Mouse (Mus musculus): ENCODE data around the gene Rrp15. TPM values are rescaled to one million over a fixed set of nuclear protein-coding genes. Genes with fewer than 3 reads are reported as not detected.

Gene Rrp15
- polyA plus RNA-seq, 1 experiment from 2014 or later: 40.3 TPM

GRCm38 (mm10) chr1:186692370-186692769 is 56.8 kb downstream of the Rrp15 start:
- Histone ChIP-seq H3K36me3 (ENCODE audit: control insufficient read depth, insufficient read depth) (no peaks in the 10 kb centered on the region), H3K9ac (ENCODE audit: low read length) (no peak overlapping the region), H3K27ac (ENCODE audit: low read length) (no peak overlapping the region), H3K4me3 (ENCODE audit: low read length) (no peak overlapping the region), H3K27me3 (ENCODE audit: control insufficient read depth, insufficient read depth, low read length) (no peaks in the 10 kb centered on the region), H3K9me3 (replicated peaks; ENCODE audit: control insufficient read depth, low read length) (no peaks in the 10 kb centered on the region), H3K4me1 (ENCODE audit: control insufficient read depth, insufficient read depth, low read length) (peaks cover 15% of the 10 kb centered on the region), H3K4me2 (ENCODE audit: low read depth, low read length) (no peak overlapping the region)
- ATAC-seq (replicated peaks; ENCODE audit: extremely low read depth, insufficient read depth, low FRiP score): no peak
- 72% methylated on average over 4 of the region's 4 CpGs for WGBS

- Histone ChIP-seq H3K27ac (ENCODE audit: low read length) (no peak overlapping the region), H3K4me2 (ENCODE audit: low read depth, low read length) (no peak overlapping the region), H3K27me3 (ENCODE audit: control insufficient read depth, insufficient read depth, low read length) (no peaks in the 10 kb centered on the region), H3K36me3 (ENCODE audit: control insufficient read depth, insufficient read depth) (no peaks in the 10 kb centered on the region), H3K9me3 (replicated peaks; ENCODE audit: control insufficient read depth, low read length) (no peaks in the 10 kb centered on the region), H3K9ac (ENCODE audit: low read length) (no peak overlapping the region), H3K4me1 (ENCODE audit: control insufficient read depth, insufficient read depth, low read length) (peaks cover 18% of the 10 kb centered on the region), H3K4me3 (ENCODE audit: low read length) (no peak overlapping the region)
- 82% methylated on average over 9 of the region's 9 CpGs for WGBS
- no peak for ATAC-seq (replicated peaks; ENCODE audit: extremely low read depth, insufficient read depth, low FRiP score)
These were observed 57.5 kb downstream of the Rrp15 start for GRCm38 (mm10) chr1:186691708-186692107.

- no peaks in the 10 kb centered on the region for H3K9me3 ChIP-seq (replicated peaks; ENCODE audit: control insufficient read depth, low read length)
- 76% methylated on average over 3 of the region's 3 CpGs for WGBS
- ATAC-seq (replicated peaks; ENCODE audit: extremely low read depth, insufficient read depth, low FRiP score): no peak
- no peak overlapping the region for H3K4me2 ChIP-seq (ENCODE audit: low read depth, low read length)
- H3K27me3 ChIP-seq (ENCODE audit: control insufficient read depth, insufficient read depth, low read length): no peaks in the 10 kb centered on the region
- no peak overlapping the region for H3K4me3 ChIP-seq (ENCODE audit: low read length)
- no peaks in the 10 kb centered on the region for H3K36me3 ChIP-seq (ENCODE audit: control insufficient read depth, insufficient read depth)
- no peak overlapping the region for H3K9ac ChIP-seq (ENCODE audit: low read length)
- H3K4me1 ChIP-seq (ENCODE audit: control insufficient read depth, insufficient read depth, low read length): peaks cover 50% of the 10 kb centered on the region
- H3K27ac ChIP-seq (ENCODE audit: low read length): no peak overlapping the region
These were observed 65.1 kb downstream of the Rrp15 start for GRCm38 (mm10) chr1:186684041-186684440.

DNA sequence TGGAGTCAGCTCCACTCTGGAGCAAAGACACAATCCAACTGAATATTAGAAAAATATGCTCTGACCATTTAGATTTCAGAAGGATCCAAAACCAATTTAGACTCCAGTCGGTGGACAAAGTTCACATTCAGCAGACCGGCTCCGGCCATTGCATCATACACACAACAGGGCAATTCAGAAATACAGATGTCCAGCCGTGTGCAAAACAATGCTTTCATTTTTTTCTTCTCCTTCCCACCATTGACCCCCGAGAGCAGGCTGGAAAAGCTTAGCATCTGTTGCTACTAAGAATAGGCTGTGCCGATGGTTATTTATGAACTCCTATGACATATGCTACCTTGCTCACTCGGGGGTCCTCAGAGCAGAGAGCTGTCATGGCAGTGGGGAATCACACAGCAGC is 66.6 kb downstream of the Rrp15 start:
- H3K36me3 ChIP-seq (ENCODE audit: control insufficient read depth, insufficient read depth): no peaks in the 10 kb centered on the region

GRCm38 (mm10) chr1:186677614-186678013 is 71.5 kb downstream of the Rrp15 start:
- H3K9me3 ChIP-seq (replicated peaks; ENCODE audit: control insufficient read depth, low read length): no peaks in the 10 kb centered on the region
- H3K27ac ChIP-seq (ENCODE audit: low read length): no peak overlapping the region
- WGBS: 80% methylated on average over 12 of the region's 12 CpGs
- ATAC-seq (replicated peaks; ENCODE audit: extremely low read depth, insufficient read depth, low FRiP score): no peak
- peaks cover 57% of the 10 kb centered on the region for H3K4me1 ChIP-seq (ENCODE audit: control insufficient read depth, insufficient read depth, low read length)
- H3K36me3 ChIP-seq (ENCODE audit: control insufficient read depth, insufficient read depth): no peaks in the 10 kb centered on the region
- no peak overlapping the region for H3K4me2 ChIP-seq (ENCODE audit: low read depth, low read length)
- H3K4me3 ChIP-seq (ENCODE audit: low read length): no peak overlapping the region
- no peaks in the 10 kb centered on the region for H3K27me3 ChIP-seq (ENCODE audit: control insufficient read depth, insufficient read depth, low read length)
- H3K9ac ChIP-seq (ENCODE audit: low read length): no peak overlapping the region

More for the DNA sequence above, 66.6 kb downstream of the Rrp15 start:
- Histone ChIP-seq H3K27ac (ENCODE audit: low read length) (peak overlapping the region; percentile 55), H3K4me3 (ENCODE audit: low read length) (no peak overlapping the region), H3K9ac (ENCODE audit: low read length) (peak overlapping the region; percentile 52; the same call in 1 of the 2 replicates), H3K4me2 (ENCODE audit: low read depth, low read length) (peak overlapping the region; percentile 35; the same call in 1 of the 2 replicates), H3K9me3 (replicated peaks; ENCODE audit: control insufficient read depth, low read length) (no peaks in the 10 kb centered on the region), H3K4me1 (ENCODE audit: control insufficient read depth, insufficient read depth, low read length) (peaks cover 61% of the 10 kb centered on the region), H3K27me3 (ENCODE audit: control insufficient read depth, insufficient read depth, low read length) (no peaks in the 10 kb centered on the region)
- WGBS: 32% methylated on average over 7 of the region's 7 CpGs
- ATAC-seq (replicated peaks; ENCODE audit: extremely low read depth, insufficient read depth, low FRiP score): no peak

- 57% methylated on average over 5 of the region's 5 CpGs for WGBS
- ATAC-seq (replicated peaks; ENCODE audit: extremely low read depth, insufficient read depth, low FRiP score): no peak
- Histone ChIP-seq H3K4me3 (ENCODE audit: low read length) (no peak overlapping the region), H3K27ac (ENCODE audit: low read length) (no peak overlapping the region), H3K9ac (ENCODE audit: low read length) (no peak overlapping the region), H3K27me3 (ENCODE audit: control insufficient read depth, insufficient read depth, low read length) (no peaks in the 10 kb centered on the region), H3K4me2 (ENCODE audit: low read depth, low read length) (no peak overlapping the region), H3K36me3 (ENCODE audit: control insufficient read depth, insufficient read depth) (no peaks in the 10 kb centered on the region), H3K4me1 (ENCODE audit: control insufficient read depth, insufficient read depth, low read length) (peaks cover 46% of the 10 kb centered on the region), H3K9me3 (replicated peaks; ENCODE audit: control insufficient read depth, low read length) (no peaks in the 10 kb centered on the region)
These were observed 73.0 kb downstream of the Rrp15 start for GRCm38 (mm10) chr1:186676199-186676598.

- no peak overlapping the region for H3K27ac ChIP-seq (ENCODE audit: low read length)
- no peak overlapping the region for H3K4me2 ChIP-seq (ENCODE audit: low read depth, low read length)
- no peaks in the 10 kb centered on the region for H3K36me3 ChIP-seq (ENCODE audit: control insufficient read depth, insufficient read depth)
- no peak for ATAC-seq (replicated peaks; ENCODE audit: extremely low read depth, insufficient read depth, low FRiP score)
- no peak overlapping the region for H3K9ac ChIP-seq (ENCODE audit: low read length)
- H3K27me3 ChIP-seq (ENCODE audit: control insufficient read depth, insufficient read depth, low read length): no peaks in the 10 kb centered on the region
- peaks cover 41% of the 10 kb centered on the region for H3K4me1 ChIP-seq (ENCODE audit: control insufficient read depth, insufficient read depth, low read length)
- H3K4me3 ChIP-seq (ENCODE audit: low read length): no peak overlapping the region
- WGBS: 76% methylated on average over 6 of the region's 6 CpGs
- no peaks in the 10 kb centered on the region for H3K9me3 ChIP-seq (replicated peaks; ENCODE audit: control insufficient read depth, low read length)
These were observed 73.9 kb downstream of the Rrp15 start for GRCm38 (mm10) chr1:186675263-186675662.

DNA sequence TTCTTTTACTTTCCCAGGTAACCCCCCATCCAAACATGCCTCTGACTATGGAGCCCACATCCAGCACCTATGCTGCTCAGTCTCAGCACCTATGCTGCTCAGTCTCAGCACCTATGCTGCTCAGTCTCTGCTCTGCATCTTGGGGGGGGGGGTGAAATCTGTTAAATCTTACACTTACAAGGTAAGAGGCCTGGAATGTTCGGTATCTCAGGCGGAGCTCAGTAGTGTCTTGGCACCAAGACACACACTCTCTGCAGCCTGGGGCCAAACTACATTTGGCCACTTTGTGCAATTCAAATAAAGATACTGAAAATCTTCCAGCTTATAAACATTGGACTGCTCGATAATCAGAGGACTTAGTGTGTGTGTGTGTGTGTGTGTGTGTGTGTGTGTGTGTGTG is 74.5 kb downstream of the Rrp15 start:
- Histone ChIP-seq H3K4me3 (ENCODE audit: low read length) (no peak overlapping the region), H3K9ac (ENCODE audit: low read length) (no peak overlapping the region), H3K27me3 (ENCODE audit: control insufficient read depth, insufficient read depth, low read length) (no peaks in the 10 kb centered on the region), H3K36me3 (ENCODE audit: control insufficient read depth, insufficient read depth) (no peaks in the 10 kb centered on the region), H3K27ac (ENCODE audit: low read length) (no peak overlapping the region), H3K9me3 (replicated peaks; ENCODE audit: control insufficient read depth, low read length) (no peaks in the 10 kb centered on the region), H3K4me1 (ENCODE audit: control insufficient read depth, insufficient read depth, low read length) (peaks cover 36% of the 10 kb centered on the region), H3K4me2 (ENCODE audit: low read depth, low read length) (no peak overlapping the region)
- WGBS: 56% methylated on average over 3 of the region's 3 CpGs
- no peak for ATAC-seq (replicated peaks; ENCODE audit: extremely low read depth, insufficient read depth, low FRiP score)

DNA sequence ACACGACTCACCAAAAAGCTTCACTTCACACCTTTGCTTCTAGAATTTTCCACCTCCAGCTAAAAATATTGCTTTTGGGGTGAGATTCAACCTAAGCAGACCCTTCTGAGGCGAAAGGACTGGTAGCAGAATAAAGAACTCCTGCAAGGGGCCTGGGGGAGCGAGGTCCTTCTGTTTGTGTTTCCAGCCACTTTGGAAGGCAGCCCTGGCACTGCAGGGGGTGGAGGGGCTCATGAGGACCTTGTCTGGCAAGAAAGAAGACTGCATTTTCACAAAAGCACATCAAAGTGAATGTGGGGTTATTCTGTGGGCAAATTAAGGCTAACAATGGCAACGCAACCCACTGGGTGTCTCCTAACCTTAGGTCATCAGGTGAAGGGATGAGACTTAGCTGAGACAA is 76.0 kb downstream of the Rrp15 start:
- WGBS: 76% methylated on average over 4 of the region's 4 CpGs
- peaks cover 23% of the 10 kb centered on the region for H3K4me1 ChIP-seq (ENCODE audit: control insufficient read depth, insufficient read depth, low read length)
- no peak overlapping the region for H3K27ac ChIP-seq (ENCODE audit: low read length)
- no peak overlapping the region for H3K4me2 ChIP-seq (ENCODE audit: low read depth, low read length)
- H3K36me3 ChIP-seq (ENCODE audit: control insufficient read depth, insufficient read depth): no peaks in the 10 kb centered on the region
- ATAC-seq (replicated peaks; ENCODE audit: extremely low read depth, insufficient read depth, low FRiP score): no peak
- H3K9me3 ChIP-seq (replicated peaks; ENCODE audit: control insufficient read depth, low read length): no peaks in the 10 kb centered on the region
- no peak overlapping the region for H3K4me3 ChIP-seq (ENCODE audit: low read length)
- H3K9ac ChIP-seq (ENCODE audit: low read length): no peak overlapping the region
- H3K27me3 ChIP-seq (ENCODE audit: control insufficient read depth, insufficient read depth, low read length): no peaks in the 10 kb centered on the region
